Mouse (Mus musculus): Measurements from ENCODE around the gene Dusp3.

Gene Dusp3

GRCm38 (mm10) chr11:101935743-101936142 is 51.1 kb downstream of the Dusp3 start:
- DNase-seq (ENCODE audit: low spot score in 2 of 2): no peak

GRCm38 (mm10) chr11:101931978-101932377 is 54.8 kb downstream of the Dusp3 start:
- no peak for DNase-seq (ENCODE audit: low spot score in 2 of 2)

GRCm38 (mm10) chr11:101928030-101928762 is 58.6 kb downstream of the Dusp3 start:
- peak; percentile 32 to 79 for DNase-seq (ENCODE audit: low spot score in 2 of 2)

- DNase-seq (ENCODE audit: low spot score in 2 of 2): peak in 1 of 2 experiments; percentile 58
Measured at GRCm38 (mm10) chr11:101926951-101927589, 59.7 kb downstream of the Dusp3 start.

- peak in 1 of 2 experiments; percentile 58 for DNase-seq (ENCODE audit: low spot score in 2 of 2)
Measured at GRCm38 (mm10) chr11:101925636-101926035, 61.2 kb downstream of the Dusp3 start.

- DNase-seq (ENCODE audit: low spot score in 2 of 2): no peak
Measured at GRCm38 (mm10) chr11:101924441-101924976, 62.3 kb downstream of the Dusp3 start.

- DNase-seq (ENCODE audit: low spot score in 2 of 2): peak in 1 of 2 experiments; percentile 57
Measured at GRCm38 (mm10) chr11:101923988-101924387, 62.8 kb downstream of the Dusp3 start.

- DNase-seq (ENCODE audit: low spot score in 2 of 2): no peak
Measured at GRCm38 (mm10) chr11:101921361-101921952, 65.4 kb downstream of the Dusp3 start.

Data from spleen, postnatal 4 days (tissue).